Mouse (Mus musculus): Measurements from ENCODE around the gene Olfr640.

DNA sequence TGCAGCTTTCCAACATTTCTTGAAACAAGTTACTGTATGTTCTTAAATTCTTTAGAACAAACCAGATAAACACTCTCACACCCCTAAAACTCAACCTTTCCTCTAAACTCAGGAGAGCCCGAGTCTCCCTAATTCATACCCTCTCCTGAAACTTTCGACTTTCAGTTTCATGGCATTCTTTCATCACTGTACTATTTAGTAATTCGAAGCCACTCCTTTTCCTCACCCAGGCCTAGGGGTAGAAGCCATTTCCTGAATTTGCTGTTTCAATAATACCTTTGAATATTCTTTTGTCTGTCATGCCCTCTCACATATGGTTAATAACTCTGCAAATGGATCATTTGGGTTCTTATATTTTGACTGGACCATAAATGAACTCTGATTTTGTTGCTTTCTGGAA, 1.6 kb upstream of the Olfr640 start:
- TF ChIP-seq CTCF (IDR thresholded peaks at IDR 0.05; ENCODE audit: borderline replicate concordance, insufficient read depth, low read length) (no peak), POLR2A (IDR thresholded peaks at IDR 0.05; ENCODE audit: low read depth, low read length) (no peak)
